8 mouse cellular contexts compared by ENCODE assay signal in genomic region chr9:44602766-44603165, GRCm38 (mm10). TPM values are rescaled to one million over a fixed set of nuclear protein-coding genes. Genes with fewer than 3 reads are reported as not detected.
A peak's percentile ranks its signal among the peaks of the same experiment; 100 is the strongest.
DNase-seq lines count a peak whose midpoint lies in the region; ATAC-seq and TF ChIP-seq lines count a peak whose summit lies in the region.

No protein-coding gene starts in this region.

- H3K4me1 ChIP-seq in heart, embryonic 14.5 days (ENCODE audit: control insufficient read depth in 2 of 2, insufficient read depth in 2 of 2, low read length in 2 of 2), result peaks cover 9 to 34% of the 10 kb centered on the region in 2 experiments
- H3K4me1 ChIP-seq in ES-E14 (ENCODE audit: control insufficient read depth in 2 of 2, insufficient read depth in 2 of 2, low read length in 2 of 2, poor library complexity in 1 of 2), result peaks cover 5 to 21% of the 10 kb centered on the region in 2 experiments; a peak in 3 of 4 replicates
- peaks cover 39% of the 10 kb centered on the region for H3K4me1 ChIP-seq in hindbrain, embryonic 14.5 days (replicated peaks; ENCODE audit: control insufficient read depth, insufficient read depth, low read length)
- peaks cover 38% of the 10 kb centered on the region for H3K4me1 ChIP-seq in midbrain, embryonic 15.5 days

- H3K4me2 ChIP-seq in heart, embryonic 14.5 days (ENCODE audit: low read length), result peak overlapping the region; percentile 75
- peak overlapping the region; percentile 75 for H3K4me2 ChIP-seq in hindbrain, embryonic 14.5 days (replicated peaks)
- H3K4me2 ChIP-seq in midbrain, embryonic 15.5 days, result peak overlapping the region; percentile 97

- no peaks in the 10 kb centered on the region for H3K27me3 ChIP-seq in heart, embryonic 14.5 days (ENCODE audit: control insufficient read depth, insufficient read depth, low read length)
- no peaks in the 10 kb centered on the region for H3K27me3 ChIP-seq in hindbrain, embryonic 14.5 days (ENCODE audit: control insufficient read depth, insufficient read depth, low read length)
- H3K27me3 ChIP-seq in midbrain, embryonic 15.5 days (replicated peaks), result no peaks in the 10 kb centered on the region

- 68% methylated on average over 6 of the region's 6 CpGs for WGBS in heart, embryonic 14.5 days
- WGBS in hindbrain, embryonic 14.5 days, result 70% methylated on average over 6 of the region's 6 CpGs
- WGBS in midbrain, embryonic 15.5 days, result 73% methylated on average over 6 of the region's 6 CpGs

- H3K36me3 ChIP-seq in heart, embryonic 14.5 days (ENCODE audit: control insufficient read depth, insufficient read depth, low read length), result peaks cover 9% of the 10 kb centered on the region
- peaks cover 3% of the 10 kb centered on the region for H3K36me3 ChIP-seq in ES-E14 (ENCODE audit: control insufficient read depth, insufficient read depth, low read length, poor library complexity, severe bottlenecking)
- H3K36me3 ChIP-seq in hindbrain, embryonic 14.5 days (replicated peaks; ENCODE audit: control insufficient read depth, insufficient read depth), result peaks cover 7% of the 10 kb centered on the region
- no peaks in the 10 kb centered on the region; the same call in 1 of the 2 replicates for H3K36me3 ChIP-seq in midbrain, embryonic 15.5 days (replicated peaks)

- H3K9ac ChIP-seq in heart, embryonic 14.5 days (ENCODE audit: low read length), result peak overlapping the region; percentile 61
- H3K9ac ChIP-seq in ES-E14 (ENCODE audit: insufficient read depth, low read depth, low read length, poor library complexity, severe bottlenecking), result peak overlapping the region; percentile 34; the same call in 1 of the 2 replicates
- no peak overlapping the region for H3K9ac ChIP-seq in hindbrain, embryonic 14.5 days
- H3K9ac ChIP-seq in midbrain, embryonic 15.5 days, result no peak overlapping the region

- in situ Hi-C loops in ES-E14 (cut with MboI; ENCODE audit: low sequenced_read_pairs in 2 of 2, unreplicated experiment in 2 of 2), result no loop called here

- no peak for DNase-seq in heart, postnatal 4 days
- no peak for DNase-seq in ES-E14 (ENCODE audit: low read depth, low spot score)
- no peak for DNase-seq in hindbrain, embryonic 14.5 days (ENCODE audit: low spot score)
- no peak for DNase-seq in gastrocnemius, postnatal 10 days
- no peak for DNase-seq in adrenal gland, postnatal 4 days (ENCODE audit: low spot score in 2 of 2)
- DNase-seq in urinary bladder, postnatal 14 days (ENCODE audit: low spot score), result no peak

- no peaks in the 10 kb centered on the region for H3K9me3 ChIP-seq in heart, embryonic 14.5 days (ENCODE audit: control insufficient read depth, low read length)
- H3K9me3 ChIP-seq in ES-E14 (ENCODE audit: control insufficient read depth, insufficient read depth, low read depth, low read length), result no peaks in the 10 kb centered on the region
- no peaks in the 10 kb centered on the region for H3K9me3 ChIP-seq in hindbrain, embryonic 14.5 days (ENCODE audit: control insufficient read depth, low read length)
- H3K9me3 ChIP-seq in midbrain, embryonic 15.5 days, result no peaks in the 10 kb centered on the region

- H3K4me3 ChIP-seq in heart, embryonic 14.5 days (ENCODE audit: control insufficient read depth in 1 of 2, insufficient read depth in 1 of 2, low read depth in 1 of 2, low read length in 2 of 2), result peak overlapping the region; percentile 1 to 99; a peak in 3 of 4 replicates
- H3K4me3 ChIP-seq in ES-E14 (ENCODE audit: insufficient read depth in 1 of 2, low read depth in 1 of 2, low read length in 2 of 2, poor library complexity in 1 of 2, severe bottlenecking in 1 of 2), result 0 out of 4 replicates have a peak overlapping the region, but pooled peaks of 1 of the 2 experiments have one; percentile 85
- peak overlapping the region; percentile 100; the same call in 1 of the 2 replicates for H3K4me3 ChIP-seq in hindbrain, embryonic 14.5 days (replicated peaks; ENCODE audit: low read length)
- H3K4me3 ChIP-seq in midbrain, embryonic 15.5 days, result peak overlapping the region; percentile 99; the same call in 1 of the 2 replicates

- no peak for ATAC-seq in heart, embryonic 14.5 days (ENCODE audit: insufficient number of reproducible peaks, insufficient read depth, low FRiP score, low read depth)
- no peak for ATAC-seq in hindbrain, embryonic 14.5 days (ENCODE audit: low FRiP score)
- no peak for ATAC-seq in midbrain, embryonic 15.5 days (replicated peaks)

- peak overlapping the region; percentile 21 to 99; a peak in 3 of 4 replicates for H3K27ac ChIP-seq in heart, embryonic 14.5 days (replicated peaks in 1 of 2; ENCODE audit: control insufficient read depth in 1 of 2, insufficient read depth in 1 of 2, low read depth in 2 of 2, low read length in 2 of 2)
- H3K27ac ChIP-seq in ES-E14 (ENCODE audit: insufficient read depth, low read depth, low read length, poor library complexity, severe bottlenecking), result peak overlapping the region; percentile 23; the same call in 1 of the 2 replicates
- H3K27ac ChIP-seq in hindbrain, embryonic 14.5 days, result peak overlapping the region; percentile 65
- H3K27ac ChIP-seq in midbrain, embryonic 15.5 days, result peak overlapping the region; percentile 100; the same call in 1 of the 2 replicates

TF ChIP-seq in ES-E14, 5 proteins besides CTCF, POLR2A, EP300 and RAD21:
- TF ChIP-seq ZC3H11A (IDR thresholded peaks at IDR 0.05; ENCODE audit: borderline replicate concordance, low read depth, low read length) (no peak), ZNF384 (IDR thresholded peaks at IDR 0.05; ENCODE audit: low read depth, low read length) (no peak), HCFC1 (IDR thresholded peaks at IDR 0.05; ENCODE audit: borderline replicate concordance, insufficient read depth, low read length) (no peak), CHD2 (IDR thresholded peaks at IDR 0.05; ENCODE audit: low read depth, low read length) (no peak), MAFK (IDR thresholded peaks at IDR 0.05; ENCODE audit: insufficient read depth, low read depth, low read length) (no peak)

RNA-seq across cellular contexts. Expression of gene Ddx6, which starts 1.9 kb away (rescaled TPM):
- polyA plus RNA-seq in heart, embryonic 14.5 days (2014; fragmentation: Nextera tagmentation; extraction: Ambion mirVana), result 12.9 and 14.9 TPM in 2 replicates
- 100 to 1,000 TPM in 1 of 2 experiments, 10 to 100 TPM in 1; 99.8 to 101 TPM for total RNA-seq in heart, postnatal 4 days (2021)
- 34.9 and 52.7 TPM in 2 replicates for total RNA-seq in ES-E14 (2012; rRNA removed)
- polyA plus RNA-seq in hindbrain, embryonic 14.5 days (2014; fragmentation: Nextera tagmentation; extraction: Ambion mirVana), result 17.7 and 21.2 TPM in 2 replicates
- polyA plus RNA-seq in midbrain, embryonic 15.5 days (2015; fragmentation: Nextera tagmentation; extraction: Ambion mirVana), result 20.7 and 22.6 TPM in 2 replicates
- total RNA-seq in gastrocnemius, postnatal 10 days (2021), result 10 to 100 TPM; 72.0 to 78.9 TPM
- 100 to 1,000 TPM; 146 to 157 TPM for total RNA-seq in adrenal gland, postnatal 4 days (2021)

RNA-seq across cellular contexts. Expression of gene Cxcr5, which starts 41.1 kb away (rescaled TPM):
- not detected in 2 replicates for polyA plus RNA-seq in heart, embryonic 14.5 days (2014; fragmentation: Nextera tagmentation; extraction: Ambion mirVana)
- total RNA-seq in heart, postnatal 4 days (2021), result under 1 TPM; 0.14 to 0.29 TPM
- 0.21 and 0.31 TPM in 2 replicates for total RNA-seq in ES-E14 (2012; rRNA removed)
- not detected in 2 replicates for polyA plus RNA-seq in hindbrain, embryonic 14.5 days (2014; fragmentation: Nextera tagmentation; extraction: Ambion mirVana)
- not detected in 2 replicates for polyA plus RNA-seq in midbrain, embryonic 15.5 days (2015; fragmentation: Nextera tagmentation; extraction: Ambion mirVana)
- total RNA-seq in gastrocnemius, postnatal 10 days (2021), result not detected
- under 1 TPM in 1 of 2 experiments, not detected in 1; 0.23 TPM for total RNA-seq in adrenal gland, postnatal 4 days (2021)

Comparison
In these comparisons a context has a peak if more than half of its experiments do, and no peak if none do; other contexts are left out.
1. H3K27ac ChIP-seq: peak in every context shown above with its lines; median percentile 100 in midbrain, embryonic 15.5 days; 65 in hindbrain, embryonic 14.5 days; 60 in heart, embryonic 14.5 days; 23 in ES-E14.
2. H3K9ac ChIP-seq: peak in heart, embryonic 14.5 days (single experiment) and ES-E14 (single experiment); none in hindbrain, embryonic 14.5 days (single experiment) and midbrain, embryonic 15.5 days (single experiment).
3. Peak in every context shown above with its lines, with median percentiles within 50 percentile points of each other: H3K4me2 ChIP-seq.